Mouse (Mus musculus) hindbrain, embryonic 11.5 days (tissue): Measurements from ENCODE around the gene Tcf25. TPM values are rescaled to one million over a fixed set of nuclear protein-coding genes. Genes with fewer than 3 reads are reported as not detected.
"Not testable (repeated sequence)": the region's sequence is repeated elsewhere in the genome, so short reads cannot be mapped to it uniquely, and the experiment has no call there.

Experiments used
- ATAC-seq: fragments of 200-750 bp; cut with Nextera tagmentation; 2 replicates; pipeline ENCODE4 v1.8.0; 2017; ENCODE audit warnings: mild to moderate bottlenecking, moderate TSS enrichment, moderate library complexity; ENCODE audit not compliant: low FRiP score
- DNase-seq: peaks from one replicate; pipeline ENCODE4 v3.0.0-alpha.2; 2015; ENCODE audit warnings: low spot score
- H3K27ac ChIP-seq: fragments of 300-500 bp; sonication (generic); 2 replicates; pipeline ENCODE4 v1.5.1; 2014; ENCODE audit warnings: mild to moderate bottlenecking, low read depth, low read length
- H3K27me3 ChIP-seq: fragments of 300-500 bp; sonication (generic); 2 replicates; pipeline ENCODE4 v1.6.1; 2014; ENCODE audit warnings: mild to moderate bottlenecking, low read length, moderate library complexity, mixed read lengths; ENCODE audit not compliant: control insufficient read depth, insufficient read depth
- H3K36me3 ChIP-seq: fragments of 300-500 bp; sonication (generic); 2 replicates; pipeline ENCODE4 v1.6.1; 2014; ENCODE audit warnings: mild to moderate bottlenecking, low read length, moderate library complexity, mixed read lengths; ENCODE audit not compliant: control insufficient read depth, insufficient read depth
- H3K4me1 ChIP-seq: fragments of 300-500 bp; sonication (generic); replicated peaks from 2 replicates; pipeline ENCODE4 v1.6.1; 2014; ENCODE audit warnings: low read length, mixed read lengths; ENCODE audit not compliant: control insufficient read depth, insufficient read depth
- H3K4me2 ChIP-seq: fragments of 300-500 bp; sonication (generic); replicated peaks from 2 replicates; pipeline ENCODE4 v1.6.1; 2014; ENCODE audit warnings: mild to moderate bottlenecking, low read depth, low read length
- H3K4me3 ChIP-seq: fragments of 300-500 bp; sonication (generic); 2 replicates; pipeline ENCODE4 v1.5.1; 2014; ENCODE audit warnings: low read depth, low read length
- H3K9ac ChIP-seq: fragments of 300-500 bp; sonication (generic); 2 replicates; pipeline ENCODE4 v1.6.1; 2014; ENCODE audit warnings: low read depth, low read length
- H3K9me3 ChIP-seq: fragments of 300-500 bp; sonication (generic); 2 replicates; pipeline ENCODE4 v1.6.1; 2016; ENCODE audit warnings: low read length; ENCODE audit not compliant: control insufficient read depth
- WGBS: fragments of 180-500 bp; shearing (Covaris S2); extraction: QIAGEN DNeasy Blood & Tissue Kit; methylation state at CpG from one replicate; pipeline ENCODE4 v1.1.7; 2014; 5-methylcytosine and 5-hydroxymethylcytosine counted together
- polyA plus RNA-seq: library from polyadenylated mRNA; unstranded; fragments of >200 nt; fragmentation: Nextera tagmentation; extraction: Ambion mirVana; gene quantifications from 2 replicates; pipeline ENCODE4 v1.2.1, GENCODE M21; 2014

Gene Tcf25
- polyA plus RNA-seq, 1 experiment from 2014 or later, result 179 TPM

- DNase-seq, result no peak
- no peak; the same call in 1 of the 2 replicates for ATAC-seq
- WGBS, result 4% methylated on average over 11 of the region's 11 CpGs
- H3K9me3 ChIP-seq, result no peaks in the 10 kb centered on the region
- H3K27ac ChIP-seq, result peak overlapping the region; percentile 96
- H3K4me3 ChIP-seq, result peak overlapping the region; percentile 86
- H3K9ac ChIP-seq, result peak overlapping the region; percentile 95
- peaks cover 10% of the 10 kb centered on the region; the same call in 1 of the 2 replicates for H3K27me3 ChIP-seq
- H3K4me2 ChIP-seq, result peak overlapping the region; percentile 74
- H3K36me3 ChIP-seq, result no peaks in the 10 kb centered on the region
- H3K4me1 ChIP-seq, result peaks cover 2% of the 10 kb centered on the region
Observed at GRCm38 (mm10) chr8:123410788-123411187, 37.2 kb downstream of the Tcf25 start.

- Histone ChIP-seq H3K4me3 (peak within 1 kb of the TSS; percentile 86), H3K4me1 (peaks cover 2% of the 10 kb centered on the region), H3K4me2 (peak within 1 kb of the TSS; percentile 74), H3K9ac (peak within 1 kb of the TSS; percentile 95), H3K36me3 (no peaks in the 10 kb centered on the region), H3K27ac (peak within 1 kb of the TSS; percentile 96), H3K27me3 (peaks cover 10% of the 10 kb centered on the region; the same call in 1 of the 2 replicates), H3K9me3 (no peaks in the 10 kb centered on the region)
- WGBS, result 1% methylated on average over 28 of the region's 29 CpGs
- DNase-seq (peak; percentile 92), ATAC-seq (peak; percentile 85)
Observed at GRCm38 (mm10) chr8:123411246-123411645, 37.7 kb downstream of the Tcf25 start, which contains the start of gene Tubb3. Gene Tubb3 (plus strand): TSS chr8:123411424.

GRCm38 (mm10) chr8:123411781-123412327 is 38.3 kb downstream of the Tcf25 start:
- 4% methylated on average over 16 of the region's 16 CpGs for WGBS
- Histone ChIP-seq H3K9ac (peak overlapping the region; percentile 95), H3K4me2 (peak overlapping the region; percentile 74), H3K27me3 (peaks cover 10% of the 10 kb centered on the region; the same call in 1 of the 2 replicates), H3K36me3 (no peaks in the 10 kb centered on the region), H3K4me1 (peaks cover 2% of the 10 kb centered on the region), H3K9me3 (no peaks in the 10 kb centered on the region), H3K27ac (peak overlapping the region; percentile 96), H3K4me3 (peak overlapping the region; percentile 86)
- peak; percentile 34 for ATAC-seq
- peak; percentile 59 for DNase-seq

- under 1% methylated on average over 11 of the region's 12 CpGs for WGBS
- no peaks in the 10 kb centered on the region for H3K9me3 ChIP-seq
- H3K4me3 ChIP-seq, result peak overlapping the region; percentile 86
- peak; percentile 87 for DNase-seq
- H3K36me3 ChIP-seq, result no peaks in the 10 kb centered on the region
- ATAC-seq, result peak; percentile 70
- peak overlapping the region; percentile 95 for H3K9ac ChIP-seq
- H3K4me2 ChIP-seq, result peak overlapping the region; percentile 74
- H3K27ac ChIP-seq, result peak overlapping the region; percentile 96
- H3K27me3 ChIP-seq, result peaks cover 10% of the 10 kb centered on the region; the same call in 1 of the 2 replicates
- H3K4me1 ChIP-seq, result peaks cover 2% of the 10 kb centered on the region
Observed at GRCm38 (mm10) chr8:123412560-123413170, 39.1 kb downstream of the Tcf25 start.

- peak overlapping the region; percentile 95 for H3K9ac ChIP-seq
- H3K9me3 ChIP-seq, result no peaks in the 10 kb centered on the region
- peaks cover 5% of the 10 kb centered on the region; the same call in 1 of the 2 replicates for H3K36me3 ChIP-seq
- WGBS, result 13% methylated on average over 9 of the region's 9 CpGs
- peaks cover 2% of the 10 kb centered on the region for H3K4me1 ChIP-seq
- H3K27me3 ChIP-seq, result peaks cover 10% of the 10 kb centered on the region; the same call in 1 of the 2 replicates
- peak overlapping the region; percentile 86 for H3K4me3 ChIP-seq
- peak overlapping the region; percentile 74 for H3K4me2 ChIP-seq
- no peak for ATAC-seq
- H3K27ac ChIP-seq, result peak overlapping the region; percentile 96
- DNase-seq, result peak; percentile 60
Observed at GRCm38 (mm10) chr8:123414255-123414654, 40.7 kb downstream of the Tcf25 start.

- peak overlapping the region; percentile 86 for H3K4me3 ChIP-seq
- 87% methylated on average over 5 of the region's 5 CpGs for WGBS
Observed at GRCm38 (mm10) chr8:123414997-123415696, 41.6 kb downstream of the Tcf25 start.

GRCm38 (mm10) chr8:123415967-123416943 is 42.7 kb downstream of the Tcf25 start:
- no peaks in the 10 kb centered on the region for H3K9me3 ChIP-seq
- H3K4me1 ChIP-seq, result peaks cover 2% of the 10 kb centered on the region; the same call in 1 of the 2 replicates
- H3K36me3 ChIP-seq, result peaks cover 9% of the 10 kb centered on the region; the same call in 1 of the 2 replicates
- H3K27me3 ChIP-seq, result peaks cover 7% of the 10 kb centered on the region; the same call in 1 of the 2 replicates
- 79% methylated on average over 8 of the region's 8 CpGs for WGBS
- DNase-seq (peak; percentile 35), ATAC-seq (no peak)
- H3K4me2 ChIP-seq, result peak overlapping the region; percentile 19; the same call in 1 of the 2 replicates
- H3K27ac ChIP-seq, result no peak overlapping the region
- H3K4me3 ChIP-seq, result no peak overlapping the region
- H3K9ac ChIP-seq, result no peak overlapping the region

More at GRCm38 (mm10) chr8:123414997-123415696, 41.6 kb downstream of the Tcf25 start:
- ATAC-seq, H3K27me3 ChIP-seq, H3K9me3 ChIP-seq, H3K27ac ChIP-seq, H3K36me3 ChIP-seq, H3K9ac ChIP-seq, H3K4me1 ChIP-seq: not testable (repeated sequence)
- DNase-seq, result peak; percentile 30
- H3K4me2 ChIP-seq, result peak overlapping the region; percentile 19
